Mouse (Mus musculus) E14TG2a.4 (cell line): ENCODE data around the gene Gm20683.

Experiments
- CTCF ChIP-seq: conservative IDR thresholded peaks from 2 replicates; pipeline ENCODE4 v1.5.1; 2014; ENCODE audit warnings: low read length
- POU5F1 ChIP-seq: IDR thresholded peaks from 2 replicates; pipeline ENCODE4 v1.6.1; 2014; ENCODE audit warnings: low read length, borderline replicate concordance

- TF ChIP-seq CTCF (no peak), POU5F1 (no peak)
These were observed 5.0 kb downstream of the Gm20683 start for GRCm38 (mm10) chr17:25836397-25837075.
